Mouse (Mus musculus) neural tube, embryonic 14.5 days (tissue): ENCODE measurements around the gene Pusl1. TPM values are rescaled to one million over a fixed set of nuclear protein-coding genes. Genes with fewer than 3 reads are reported as not detected.

Experiments used
- ATAC-seq: fragments of 200-750 bp; cut with Nextera tagmentation; 2 replicates; pipeline ENCODE4 v1.8.0; 2017; ENCODE audit warnings: low read depth, mild to moderate bottlenecking, moderate TSS enrichment, moderate library complexity
- H3K27ac ChIP-seq: fragments of 300-500 bp; sonication (generic); 2 replicates; pipeline ENCODE4 v1.5.1; 2014; ENCODE audit warnings: low read depth, mild to moderate bottlenecking, control low read depth, low read length, moderate library complexity, mixed read lengths
- H3K27me3 ChIP-seq: fragments of 300-500 bp; sonication (generic); 2 replicates; pipeline ENCODE4 v1.6.1; 2014; ENCODE audit warnings: low read length; ENCODE audit not compliant: control insufficient read depth, insufficient read depth
- H3K36me3 ChIP-seq: fragments of 300-500 bp; sonication (generic); 2 replicates; pipeline ENCODE4 v1.6.1; 2014; ENCODE audit warnings: low read length, mixed read lengths; ENCODE audit not compliant: control insufficient read depth, insufficient read depth
- H3K4me1 ChIP-seq: fragments of 300-500 bp; sonication (generic); 2 replicates; pipeline ENCODE4 v1.6.1; 2014; ENCODE audit warnings: low read length; ENCODE audit not compliant: control insufficient read depth, insufficient read depth
- H3K4me2 ChIP-seq: fragments of 300-500 bp; sonication (generic); 2 replicates; pipeline ENCODE4 v1.6.1; 2014; ENCODE audit warnings: mild to moderate bottlenecking, low read depth, low read length, control low read depth
- H3K4me3 ChIP-seq: fragments of 300-500 bp; sonication (generic); 2 replicates; pipeline ENCODE4 v1.5.1; 2014; ENCODE audit warnings: low read depth, low read length, control low read depth, mixed read lengths
- H3K9ac ChIP-seq: fragments of 300-500 bp; sonication (generic); replicated peaks from 2 replicates; pipeline ENCODE4 v1.6.1; 2014; ENCODE audit warnings: low read depth, mild to moderate bottlenecking, control low read depth, low read length, mixed read lengths
- H3K9me3 ChIP-seq: fragments of 300-500 bp; sonication (generic); 2 replicates; pipeline ENCODE4 v1.6.1; 2016; ENCODE audit warnings: low read length; ENCODE audit not compliant: control insufficient read depth
- WGBS: fragments of 180-500 bp; shearing (Covaris S2); extraction: QIAGEN DNeasy Blood & Tissue Kit; methylation state at CpG from one replicate; pipeline ENCODE4 v1.1.7; 2014; 5-methylcytosine and 5-hydroxymethylcytosine counted together
- polyA plus RNA-seq: library from polyadenylated mRNA; unstranded; fragments of >200 nt; fragmentation: Nextera tagmentation; extraction: Ambion mirVana; gene quantifications from 2 replicates; pipeline ENCODE4 v1.2.1, GENCODE M21; 2014

Pusl1 gene
- polyA plus RNA-seq, 1 experiment from 2014 or later, result 53.4 TPM

GRCm38 (mm10) chr4:155901205-155901604, 9.6 kb upstream of the Pusl1 start:
- no peak for ATAC-seq
- no peak overlapping the region for H3K4me3 ChIP-seq
- no peaks in the 10 kb centered on the region for H3K27me3 ChIP-seq
- no peaks in the 10 kb centered on the region for H3K4me1 ChIP-seq
- H3K27ac ChIP-seq, result no peak overlapping the region
- peaks cover 79% of the 10 kb centered on the region for H3K36me3 ChIP-seq
- H3K9me3 ChIP-seq, result no peaks in the 10 kb centered on the region
- H3K9ac ChIP-seq, result no peak overlapping the region
- 83% methylated on average over 3 of the region's 3 CpGs for WGBS
- no peak overlapping the region for H3K4me2 ChIP-seq

GRCm38 (mm10) chr4:155899355-155899754, 7.8 kb upstream of the Pusl1 start:
- peaks cover 12% of the 10 kb centered on the region for H3K4me1 ChIP-seq
- H3K36me3 ChIP-seq, result peaks cover 63% of the 10 kb centered on the region
- H3K27ac ChIP-seq, result no peak overlapping the region
- H3K9ac ChIP-seq, result no peak overlapping the region
- no peak for ATAC-seq
- no peaks in the 10 kb centered on the region for H3K9me3 ChIP-seq
- H3K4me3 ChIP-seq, result no peak overlapping the region
- no peak overlapping the region for H3K4me2 ChIP-seq
- 95% methylated on average over 7 of the region's 7 CpGs for WGBS
- no peaks in the 10 kb centered on the region for H3K27me3 ChIP-seq

- Histone ChIP-seq H3K27me3 (no peaks in the 10 kb centered on the region), H3K4me3 (no peak overlapping the region), H3K4me1 (peaks cover 22% of the 10 kb centered on the region), H3K4me2 (no peak overlapping the region), H3K9me3 (no peaks in the 10 kb centered on the region), H3K36me3 (peaks cover 55% of the 10 kb centered on the region), H3K27ac (no peak overlapping the region), H3K9ac (no peak overlapping the region)
- no peak for ATAC-seq
- 95% methylated on average over 2 of the region's 2 CpGs for WGBS
Measured at GRCm38 (mm10) chr4:155898318-155898717, 6.7 kb upstream of the Pusl1 start.

- no peak overlapping the region for H3K4me3 ChIP-seq
- no peak overlapping the region for H3K9ac ChIP-seq
- no peaks in the 10 kb centered on the region for H3K9me3 ChIP-seq
- WGBS, result 98% methylated on average over 12 of the region's 12 CpGs
- ATAC-seq, result no peak
- peaks cover 36% of the 10 kb centered on the region for H3K36me3 ChIP-seq
- H3K4me2 ChIP-seq, result no peak overlapping the region
- H3K27me3 ChIP-seq, result no peaks in the 10 kb centered on the region
- H3K27ac ChIP-seq, result no peak overlapping the region
- H3K4me1 ChIP-seq, result peaks cover 24% of the 10 kb centered on the region
Measured at GRCm38 (mm10) chr4:155896461-155896860, 4.9 kb upstream of the Pusl1 start.

GRCm38 (mm10) chr4:155895826-155896225, 4.2 kb upstream of the Pusl1 start:
- peaks cover 31% of the 10 kb centered on the region for H3K36me3 ChIP-seq
- H3K27me3 ChIP-seq, result no peaks in the 10 kb centered on the region
- H3K4me3 ChIP-seq, result no peak overlapping the region
- H3K27ac ChIP-seq, result no peak overlapping the region
- peak overlapping the region; percentile 98; the same call in 1 of the 2 replicates for H3K4me2 ChIP-seq
- no peak overlapping the region for H3K9ac ChIP-seq
- ATAC-seq, result no peak
- peaks cover 26% of the 10 kb centered on the region for H3K4me1 ChIP-seq
- 91% methylated on average over 4 of the region's 4 CpGs for WGBS
- H3K9me3 ChIP-seq, result no peaks in the 10 kb centered on the region

GRCm38 (mm10) chr4:155895216-155895615, 3.6 kb upstream of the Pusl1 start:
- Histone ChIP-seq H3K27ac (0 out of 2 replicates have a peak overlapping the region, but pooled peaks have one; percentile 34), H3K9ac (peak overlapping the region; percentile 34; the same call in 1 of the 2 replicates), H3K36me3 (peaks cover 25% of the 10 kb centered on the region), H3K4me2 (peak overlapping the region; percentile 98), H3K4me3 (peak overlapping the region; percentile 12; the same call in 1 of the 2 replicates), H3K27me3 (no peaks in the 10 kb centered on the region), H3K4me1 (peaks cover 32% of the 10 kb centered on the region), H3K9me3 (no peaks in the 10 kb centered on the region)
- WGBS, result 38% methylated on average over 6 of the region's 6 CpGs
- ATAC-seq, result no peak

GRCm38 (mm10) chr4:155894311-155894881, 2.8 kb upstream of the Pusl1 start:
- Histone ChIP-seq H3K9ac (peak overlapping the region; percentile 96; the same call in 1 of the 2 replicates), H3K4me1 (peaks cover 34% of the 10 kb centered on the region), H3K4me2 (peak overlapping the region; percentile 98), H3K36me3 (peaks cover 20% of the 10 kb centered on the region), H3K27ac (peak overlapping the region; percentile 34; the same call in 1 of the 2 replicates), H3K4me3 (peak overlapping the region; percentile 92), H3K9me3 (no peaks in the 10 kb centered on the region), H3K27me3 (no peaks in the 10 kb centered on the region)
- 29% methylated on average over 8 of the region's 8 CpGs for WGBS
- no peak for ATAC-seq

GRCm38 (mm10) chr4:155893212-155893690, 1.7 kb upstream of the Pusl1 start:
- Histone ChIP-seq H3K4me3 (peak overlapping the region; percentile 92), H3K4me2 (peak overlapping the region; percentile 98), H3K27ac (no peak overlapping the region), H3K36me3 (peaks cover 27% of the 10 kb centered on the region), H3K9me3 (no peaks in the 10 kb centered on the region), H3K9ac (peak overlapping the region; percentile 96), H3K4me1 (peaks cover 34% of the 10 kb centered on the region), H3K27me3 (no peaks in the 10 kb centered on the region)
- WGBS, result 77% methylated on average over 7 of the region's 8 CpGs
- no peak for ATAC-seq

GRCm38 (mm10) chr4:155892438-155893211, 1.0 kb upstream of the Pusl1 start:
- H3K27me3 ChIP-seq, result no peaks in the 10 kb centered on the region
- H3K4me2 ChIP-seq, result peak overlapping the region; percentile 98
- H3K36me3 ChIP-seq, result peaks cover 30% of the 10 kb centered on the region
- no peaks in the 10 kb centered on the region for H3K9me3 ChIP-seq
- peaks cover 34% of the 10 kb centered on the region for H3K4me1 ChIP-seq
- peak overlapping the region; percentile 99 for H3K27ac ChIP-seq
- H3K4me3 ChIP-seq, result peak overlapping the region; percentile 92
- 5% methylated on average over 28 of the region's 37 CpGs for WGBS
- peak; percentile 45 for ATAC-seq
- H3K9ac ChIP-seq, result peak overlapping the region; percentile 96
